Mouse (Mus musculus) limb, embryonic 12.5 days (tissue): ENCODE measurements around the gene Gm20388. TPM values are rescaled to one million over a fixed set of nuclear protein-coding genes. Genes with fewer than 3 reads are reported as not detected.

Experiments
- ATAC-seq: fragments of 200-750 bp; cut with Nextera tagmentation; 2 replicates; pipeline ENCODE4 v1.8.0; 2017; ENCODE audit warnings: low read depth, moderate TSS enrichment; ENCODE audit not compliant: insufficient number of reproducible peaks, insufficient read depth, low FRiP score, low TSS enrichment
- H3K27ac ChIP-seq: fragments of 300-500 bp; sonication (generic); 2 replicates; pipeline ENCODE4 v1.5.1; 2016; ENCODE audit warnings: mild to moderate bottlenecking, moderate library complexity
- H3K27me3 ChIP-seq: fragments of 300-500 bp; sonication (generic); 2 replicates; pipeline ENCODE4 v1.6.1; 2016; ENCODE audit warnings: mild to moderate bottlenecking, moderate library complexity
- H3K36me3 ChIP-seq: fragments of 300-500 bp; sonication (generic); 2 replicates; pipeline ENCODE4 v1.6.1; 2016; ENCODE audit warnings: mild to moderate bottlenecking, moderate library complexity
- H3K4me1 ChIP-seq: fragments of 300-500 bp; sonication (generic); replicated peaks from 2 replicates; pipeline ENCODE4 v1.6.1; 2016
- H3K4me2 ChIP-seq: fragments of 300-500 bp; sonication (generic); 2 replicates; pipeline ENCODE4 v1.6.1; 2016; ENCODE audit warnings: mild to moderate bottlenecking, moderate library complexity
- H3K4me3 ChIP-seq: fragments of 300-500 bp; sonication (generic); replicated peaks from 2 replicates; pipeline ENCODE4 v1.5.1; 2016; ENCODE audit warnings: mild to moderate bottlenecking
- H3K9ac ChIP-seq: fragments of 300-500 bp; sonication (generic); replicated peaks from 2 replicates; pipeline ENCODE4 v1.6.1; 2016; ENCODE audit warnings: mild to moderate bottlenecking, moderate library complexity
- H3K9me3 ChIP-seq: fragments of 300-500 bp; sonication (generic); 2 replicates; pipeline ENCODE4 v1.6.1; 2016; ENCODE audit warnings: mild to moderate bottlenecking, moderate library complexity
- WGBS: fragments of 180-500 bp; shearing (Covaris S2); methylation state at CpG from one replicate; pipeline ENCODE4 v1.1.7; 2016; 5-methylcytosine and 5-hydroxymethylcytosine counted together
- polyA plus RNA-seq: library from polyadenylated mRNA; unstranded; fragments of >200 nt; fragmentation: Nextera tagmentation; extraction: Ambion mirVana; gene quantifications from 2 replicates; pipeline ENCODE4 v1.2.1, GENCODE M21; 2016

Gm20388 gene
- polyA plus RNA-seq, 1 experiment from 2014 or later, result not detected

DNA sequence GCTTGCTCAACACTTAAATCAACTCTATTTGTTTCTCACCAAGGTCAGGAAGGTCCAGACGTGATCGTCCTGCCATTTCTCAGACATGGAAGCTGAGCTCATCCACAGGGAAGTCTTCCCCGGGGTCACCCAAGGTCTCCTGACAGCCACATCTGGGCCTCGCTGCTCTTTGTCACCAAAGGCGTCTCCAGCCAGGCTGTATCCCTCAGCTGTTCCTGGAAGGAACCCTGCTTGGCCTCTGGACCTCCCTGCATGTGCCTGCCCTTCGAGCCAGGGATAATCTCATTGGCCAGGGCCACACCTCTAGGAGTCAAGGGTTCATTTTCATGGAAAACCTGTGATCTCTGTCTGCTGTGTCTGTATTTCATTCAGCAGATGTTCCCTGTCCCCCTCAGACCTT lies 2168.5 kb downstream of the Gm20388 start:
- Histone ChIP-seq H3K9me3 (no peaks in the 10 kb centered on the region), H3K4me1 (peaks cover 46% of the 10 kb centered on the region), H3K9ac (no peak overlapping the region), H3K4me3 (no peak overlapping the region), H3K27ac (no peak overlapping the region), H3K27me3 (peaks cover 57% of the 10 kb centered on the region), H3K36me3 (no peaks in the 10 kb centered on the region), H3K4me2 (no peak overlapping the region)
- WGBS, result 36% methylated on average over 6 of the region's 6 CpGs
- ATAC-seq, result no peak

DNA sequence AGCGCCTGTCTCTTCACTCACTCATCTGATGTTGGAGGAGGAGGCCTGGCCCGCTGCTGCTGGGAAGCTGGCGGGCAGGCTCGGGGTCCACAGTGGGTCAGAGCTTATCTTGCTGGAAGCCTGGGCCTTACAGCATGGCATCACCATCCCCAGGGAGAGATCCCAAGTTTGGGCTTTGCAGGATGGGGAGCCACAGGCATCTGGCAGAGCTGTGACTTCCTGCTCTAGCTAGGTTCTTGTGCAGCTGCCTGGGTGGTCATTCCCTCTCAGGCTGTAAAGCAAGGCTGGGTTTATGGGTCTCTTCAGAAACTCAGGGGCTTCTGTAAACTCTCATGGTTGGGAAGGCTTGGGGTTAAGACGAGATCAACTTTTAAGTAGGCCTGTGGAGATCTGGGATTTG lies 2169.7 kb downstream of the Gm20388 start:
- 12% methylated on average over 5 of the region's 5 CpGs for WGBS
- ATAC-seq, result 0 out of 2 replicates have a peak, but pooled peaks have one; percentile 27
- Histone ChIP-seq H3K27ac (peak overlapping the region; percentile 53; the same call in 1 of the 2 replicates), H3K27me3 (peaks cover 46% of the 10 kb centered on the region), H3K9ac (no peak overlapping the region), H3K36me3 (no peaks in the 10 kb centered on the region), H3K9me3 (no peaks in the 10 kb centered on the region), H3K4me3 (no peak overlapping the region), H3K4me1 (peaks cover 43% of the 10 kb centered on the region), H3K4me2 (0 out of 2 replicates have a peak overlapping the region, but pooled peaks have one; percentile 8)

DNA sequence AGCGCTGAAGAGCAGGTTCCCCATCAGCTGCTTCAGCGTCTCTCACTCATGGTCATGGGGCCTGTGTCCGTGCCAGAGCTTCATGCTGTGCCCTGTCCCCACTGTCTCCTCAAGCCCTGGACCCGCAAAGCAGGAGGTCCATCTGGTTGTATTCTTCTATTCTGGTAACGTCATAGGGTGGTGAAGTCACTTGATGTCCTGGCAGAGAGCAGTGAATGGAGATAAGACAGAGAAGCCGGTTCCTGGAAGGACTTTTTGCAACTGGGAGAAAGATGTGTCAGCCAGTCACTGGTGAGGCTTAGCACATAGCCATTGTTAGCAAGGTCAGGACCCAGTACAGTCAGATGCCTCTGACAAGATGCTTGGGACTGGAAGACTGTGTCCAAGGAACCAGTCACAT lies 2172.8 kb downstream of the Gm20388 start:
- no peaks in the 10 kb centered on the region for H3K36me3 ChIP-seq
- no peaks in the 10 kb centered on the region for H3K9me3 ChIP-seq
- 92% methylated on average over 6 of the region's 6 CpGs for WGBS
- H3K4me3 ChIP-seq, result no peak overlapping the region
- no peak overlapping the region for H3K4me2 ChIP-seq
- peaks cover 31% of the 10 kb centered on the region for H3K4me1 ChIP-seq
- H3K27me3 ChIP-seq, result peaks cover 27% of the 10 kb centered on the region
- no peak overlapping the region for H3K9ac ChIP-seq
- no peak overlapping the region for H3K27ac ChIP-seq
- no peak for ATAC-seq

DNA sequence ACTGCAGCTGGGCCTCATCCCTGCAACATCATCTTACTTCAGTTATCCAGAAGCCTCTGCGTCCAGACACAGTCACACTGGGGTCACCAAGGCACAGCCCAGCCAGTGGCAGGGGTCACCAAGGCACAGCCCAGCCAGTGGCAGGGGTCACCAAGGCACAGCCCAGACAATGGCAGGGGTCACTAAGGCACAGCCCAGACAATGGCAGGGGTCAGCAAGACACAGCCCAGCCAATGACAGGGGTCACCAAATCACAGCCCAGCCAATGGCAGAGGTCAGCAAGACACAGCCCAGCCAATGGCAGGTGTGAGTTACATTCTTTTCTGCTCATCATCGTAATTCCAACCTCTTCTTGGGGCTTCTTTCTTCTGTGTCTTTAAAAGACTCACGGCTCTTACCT lies 2173.5 kb downstream of the Gm20388 start:
- Histone ChIP-seq H3K9me3 (no peaks in the 10 kb centered on the region), H3K4me2 (no peak overlapping the region), H3K36me3 (no peaks in the 10 kb centered on the region), H3K27ac (no peak overlapping the region), H3K4me3 (no peak overlapping the region), H3K9ac (no peak overlapping the region), H3K4me1 (peaks cover 29% of the 10 kb centered on the region), H3K27me3 (peaks cover 19% of the 10 kb centered on the region)
- WGBS, result 68% methylated on average over 3 of the region's 3 CpGs
- ATAC-seq, result no peak

DNA sequence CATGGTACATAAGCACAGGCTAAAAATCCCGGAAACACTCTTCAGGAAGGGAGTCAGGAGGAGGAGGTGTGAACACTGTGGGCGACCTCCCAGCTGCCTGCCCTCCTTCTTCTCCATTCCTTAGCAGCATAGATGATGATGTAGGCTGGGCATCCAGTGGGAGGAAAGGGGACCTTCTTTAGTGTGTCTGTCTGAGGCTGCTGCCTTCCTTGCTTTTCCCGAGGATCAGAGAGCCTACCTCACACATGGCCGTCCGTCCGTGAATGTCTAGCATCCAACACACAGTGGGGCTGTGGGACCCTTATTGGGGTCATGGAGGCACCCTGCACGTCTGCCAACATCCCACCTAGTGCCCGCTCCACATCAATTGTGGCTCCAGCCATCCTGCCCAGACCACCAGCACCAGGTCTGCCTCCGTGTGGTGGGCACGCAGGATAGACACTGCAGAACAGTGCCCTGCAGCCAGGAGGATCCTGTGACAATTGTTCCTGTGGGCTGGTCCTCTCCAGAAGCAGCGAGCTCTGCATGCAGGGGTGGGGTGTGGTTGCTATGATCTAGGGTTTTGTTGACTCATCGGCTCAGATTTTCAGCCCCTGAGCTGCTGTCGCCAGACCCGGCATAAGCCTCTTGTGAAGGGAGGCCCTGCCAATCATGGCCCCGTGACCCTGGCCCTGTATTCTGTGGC lies 2174.2 kb downstream of the Gm20388 start:
- H3K9me3 ChIP-seq, result no peaks in the 10 kb centered on the region
- H3K9ac ChIP-seq, result no peak overlapping the region
- WGBS, result 82% methylated on average over 15 of the region's 15 CpGs
- H3K4me1 ChIP-seq, result peaks cover 22% of the 10 kb centered on the region
- ATAC-seq, result no peak
- H3K27me3 ChIP-seq, result peaks cover 14% of the 10 kb centered on the region
- H3K4me3 ChIP-seq, result no peak overlapping the region
- H3K36me3 ChIP-seq, result no peaks in the 10 kb centered on the region
- H3K27ac ChIP-seq, result no peak overlapping the region
- H3K4me2 ChIP-seq, result no peak overlapping the region

DNA sequence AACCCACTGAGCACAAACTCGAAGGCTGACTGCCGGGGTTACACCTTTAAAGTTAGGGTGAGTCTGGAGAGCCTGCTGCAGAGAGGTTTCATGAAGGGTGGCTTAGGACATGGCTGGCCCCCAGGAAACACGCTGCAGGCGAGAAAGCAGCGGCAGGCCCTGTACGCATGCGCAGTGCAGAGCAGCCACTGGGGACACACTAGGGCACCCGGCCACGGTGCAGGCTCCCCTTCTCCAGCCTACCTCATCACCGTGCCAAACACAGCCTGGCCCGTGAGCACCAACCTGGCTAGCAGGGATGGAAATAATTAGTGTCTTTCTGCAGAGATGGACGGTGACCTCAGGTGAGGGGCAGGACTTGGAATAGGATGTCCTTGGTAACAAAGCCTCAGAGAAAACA lies 2175.4 kb downstream of the Gm20388 start:
- Histone ChIP-seq H3K4me2 (no peak overlapping the region), H3K36me3 (no peaks in the 10 kb centered on the region), H3K4me3 (no peak overlapping the region), H3K9ac (no peak overlapping the region), H3K27ac (no peak overlapping the region), H3K27me3 (peaks cover 13% of the 10 kb centered on the region; the same call in 1 of the 2 replicates), H3K9me3 (no peaks in the 10 kb centered on the region), H3K4me1 (peaks cover 10% of the 10 kb centered on the region; the same call in 1 of the 2 replicates)
- no peak for ATAC-seq
- WGBS, result 62% methylated on average over 12 of the region's 12 CpGs

DNA sequence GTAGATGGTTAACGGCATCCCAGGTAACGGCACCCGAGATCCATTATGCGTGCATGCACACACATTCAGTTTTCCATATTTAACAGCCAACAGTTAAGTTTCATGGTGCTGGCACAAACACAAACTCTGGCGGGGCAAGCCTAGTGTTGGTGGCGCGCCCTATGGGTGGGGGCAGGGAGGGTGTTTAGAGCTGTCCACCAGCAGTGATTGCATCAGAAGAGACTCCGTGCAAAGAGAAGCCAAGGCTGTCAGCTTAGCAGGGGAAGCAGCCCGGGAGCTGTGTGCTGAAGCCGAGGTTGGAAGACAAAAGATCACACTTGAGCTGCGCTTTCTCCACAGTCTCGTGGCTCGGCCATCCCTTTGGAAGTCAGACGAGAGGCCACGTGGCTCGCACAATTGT lies 2178.0 kb downstream of the Gm20388 start:
- Histone ChIP-seq H3K27ac (no peak overlapping the region), H3K36me3 (no peaks in the 10 kb centered on the region), H3K4me3 (no peak overlapping the region), H3K9me3 (no peaks in the 10 kb centered on the region), H3K4me1 (no peaks in the 10 kb centered on the region), H3K27me3 (peaks cover 11% of the 10 kb centered on the region; the same call in 1 of the 2 replicates), H3K4me2 (no peak overlapping the region), H3K9ac (no peak overlapping the region)
- ATAC-seq, result no peak
- WGBS, result 89% methylated on average over 16 of the region's 16 CpGs

DNA sequence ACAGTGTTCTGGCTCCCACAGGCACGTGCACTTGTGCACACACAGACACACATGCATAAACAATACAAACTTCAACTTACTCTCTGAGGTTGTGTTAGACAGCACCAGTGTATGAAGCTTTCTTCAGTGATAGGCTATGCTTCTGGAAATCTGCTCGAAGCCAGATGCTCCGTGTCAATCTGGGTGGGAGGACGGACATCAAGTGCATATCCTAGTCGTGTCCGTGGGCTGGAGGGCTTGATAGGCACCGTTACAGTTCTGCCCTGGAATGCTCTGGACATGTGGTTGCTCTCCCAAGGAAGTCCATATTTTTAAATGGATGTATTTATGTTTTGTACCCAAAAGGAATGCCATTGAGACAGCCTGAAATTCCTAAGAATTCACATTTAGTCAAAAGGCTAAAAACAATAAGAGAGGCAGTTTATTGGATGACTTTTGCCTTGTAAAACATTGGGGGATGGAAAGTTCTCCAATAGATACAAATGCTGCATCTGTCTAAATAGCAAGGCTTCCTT lies 2178.6 kb downstream of the Gm20388 start:
- H3K36me3 ChIP-seq, result no peaks in the 10 kb centered on the region
- no peak for ATAC-seq
- no peak overlapping the region for H3K27ac ChIP-seq
- 88% methylated on average over 7 of the region's 7 CpGs for WGBS
- H3K9ac ChIP-seq, result no peak overlapping the region
- H3K4me2 ChIP-seq, result no peak overlapping the region
- peaks cover 9% of the 10 kb centered on the region; the same call in 1 of the 2 replicates for H3K27me3 ChIP-seq
- H3K4me3 ChIP-seq, result no peak overlapping the region
- H3K4me1 ChIP-seq, result no peaks in the 10 kb centered on the region
- H3K9me3 ChIP-seq, result no peaks in the 10 kb centered on the region

DNA sequence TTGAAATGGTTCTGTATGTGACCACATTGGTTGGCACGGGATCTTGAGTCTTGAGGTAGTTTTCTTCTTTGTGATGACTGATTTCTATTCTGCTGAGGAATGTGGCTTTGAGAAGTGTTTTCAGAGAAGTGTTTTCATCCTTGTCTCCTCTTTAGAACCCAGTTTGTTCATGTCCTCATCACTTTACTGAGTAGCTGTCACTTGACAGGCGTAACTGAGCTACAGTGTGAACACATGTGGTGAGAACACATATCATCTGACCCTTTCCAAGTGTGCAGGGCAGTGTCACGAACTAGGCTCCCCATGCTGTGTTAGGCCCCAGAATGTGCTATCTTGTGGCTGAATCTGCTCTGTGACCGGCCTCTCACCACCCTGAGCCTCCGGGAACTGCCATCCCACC lies 2181.8 kb downstream of the Gm20388 start:
- H3K4me2 ChIP-seq, result no peak overlapping the region
- 84% methylated on average over 5 of the region's 5 CpGs for WGBS
- H3K36me3 ChIP-seq, result no peaks in the 10 kb centered on the region
- no peak overlapping the region for H3K4me3 ChIP-seq
- no peak for ATAC-seq
- no peak overlapping the region for H3K27ac ChIP-seq
- 0 out of 2 replicates have a peak, but pooled peaks cover 2% of the 10 kb centered on the region for H3K27me3 ChIP-seq
- no peaks in the 10 kb centered on the region for H3K4me1 ChIP-seq
- H3K9ac ChIP-seq, result no peak overlapping the region
- H3K9me3 ChIP-seq, result no peaks in the 10 kb centered on the region

DNA sequence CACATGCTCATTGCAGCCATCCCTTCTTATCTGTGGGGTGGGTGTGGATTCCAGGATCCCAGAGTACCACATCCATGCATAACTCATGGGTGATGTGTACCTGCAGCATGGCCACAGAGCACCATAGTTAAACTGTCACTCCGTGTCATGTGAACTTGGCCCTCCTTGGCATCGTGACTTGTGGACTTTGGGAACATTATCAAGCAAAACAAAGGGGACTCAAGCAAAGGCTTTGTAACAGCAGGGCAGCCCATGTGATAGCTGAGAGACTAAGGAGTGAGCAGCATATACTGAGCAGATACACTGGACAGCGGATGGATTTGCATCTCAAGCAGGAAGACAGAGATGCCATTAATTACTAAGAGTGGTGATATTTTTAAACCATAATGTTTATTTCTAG lies 2188.1 kb downstream of the Gm20388 start:
- Histone ChIP-seq H3K4me2 (no peak overlapping the region), H3K36me3 (no peaks in the 10 kb centered on the region), H3K9me3 (no peaks in the 10 kb centered on the region), H3K9ac (no peak overlapping the region), H3K27ac (no peak overlapping the region), H3K4me1 (peaks cover 18% of the 10 kb centered on the region), H3K4me3 (no peak overlapping the region), H3K27me3 (no peaks in the 10 kb centered on the region)
- no peak for ATAC-seq
- 86% methylated on average over 3 of the region's 3 CpGs for WGBS

DNA sequence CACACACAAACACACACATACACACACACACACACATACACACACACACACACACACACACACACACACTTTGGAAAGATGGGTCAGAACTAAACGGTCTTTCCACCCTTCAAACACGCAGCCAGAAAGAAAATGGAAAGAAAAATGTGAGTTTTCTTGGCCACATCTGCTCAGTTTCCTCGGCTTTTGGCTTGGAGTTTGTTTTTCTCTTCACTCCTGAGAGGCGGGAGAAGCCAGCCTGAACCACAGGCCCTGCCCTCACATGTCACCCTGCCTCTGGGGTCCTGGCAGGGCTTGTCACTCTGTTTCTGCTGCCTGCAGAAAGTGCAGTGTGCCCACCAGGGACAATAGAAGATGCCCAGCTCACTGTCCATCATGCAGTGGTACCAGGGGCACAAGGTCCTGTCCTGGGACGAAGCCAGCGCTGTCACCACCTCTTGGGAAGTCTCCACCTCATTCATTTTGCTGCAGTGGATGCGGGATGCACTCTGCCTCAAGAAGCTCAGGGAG lies 2189.1 kb downstream of the Gm20388 start:
- Histone ChIP-seq H3K9ac (no peak overlapping the region), H3K27ac (no peak overlapping the region), H3K4me2 (no peak overlapping the region), H3K27me3 (no peaks in the 10 kb centered on the region), H3K4me3 (no peak overlapping the region), H3K4me1 (peaks cover 21% of the 10 kb centered on the region), H3K9me3 (no peaks in the 10 kb centered on the region), H3K36me3 (no peaks in the 10 kb centered on the region)
- 78% methylated on average over 7 of the region's 7 CpGs for WGBS
- no peak for ATAC-seq
